Mouse (Mus musculus) 3134 (cell line): ENCODE measurements at regions not wholly inside any gene's neighbourhood (a gene's known extent, or its start where the extent isn't known, plus 50 kb on each side); places are given as distances from the start of the nearest gene placed in this dataset.
"Not testable (repeated sequence)": the region's sequence is repeated elsewhere in the genome, so short reads cannot be mapped to it uniquely, and the experiment has no call there.

Experiments used
- DNase-seq: peaks from one replicate; pipeline ENCODE4 v3.0.0-alpha.2; 2011; ENCODE audit warnings: low spot score; ENCODE audit not compliant: insufficient read length; ENCODE audit errors: extremely low read depth

DNA sequence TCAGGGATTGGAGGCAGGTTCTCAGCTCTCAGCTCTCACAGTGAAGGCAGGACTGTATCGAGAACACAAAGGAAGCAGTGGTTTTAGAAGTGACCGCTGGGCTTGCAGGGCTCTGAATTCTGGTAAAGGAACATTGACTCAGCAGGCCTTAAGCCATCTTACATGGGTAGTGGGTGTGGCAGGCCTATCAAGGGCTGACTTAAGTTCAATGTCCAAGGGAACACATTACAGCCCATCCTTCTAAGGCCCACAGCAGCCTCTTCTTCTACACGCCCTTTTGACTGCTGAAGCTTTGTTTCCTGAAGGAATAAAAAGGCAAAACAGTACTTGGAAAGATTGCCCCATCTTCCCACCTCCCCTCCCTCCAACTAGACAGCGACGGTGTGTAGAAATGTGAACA is 137.6 kb downstream of the Tnfsf18 start:
- DNase-seq, result no peak

DNA sequence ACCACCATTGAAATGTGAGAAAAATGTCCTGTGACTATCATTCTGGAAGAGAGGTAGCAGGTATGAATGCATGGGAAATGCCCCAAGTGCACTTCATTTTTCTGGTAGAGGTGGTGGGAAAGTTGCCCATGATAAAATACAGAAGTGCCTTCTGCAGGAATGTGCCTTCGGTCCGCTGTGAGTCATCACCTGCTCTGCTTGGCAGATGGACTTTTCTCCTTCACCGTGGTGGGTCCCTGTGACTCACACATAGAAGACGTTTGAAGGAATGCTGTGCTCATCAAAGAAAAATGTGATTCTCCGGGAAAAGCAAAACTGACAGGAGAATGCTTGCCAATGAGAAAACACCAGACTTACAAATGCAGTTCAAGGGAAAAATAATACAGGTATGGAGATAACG is 126.8 kb downstream of the Tnfsf18 start:
- DNase-seq, result peak; percentile 76

DNA sequence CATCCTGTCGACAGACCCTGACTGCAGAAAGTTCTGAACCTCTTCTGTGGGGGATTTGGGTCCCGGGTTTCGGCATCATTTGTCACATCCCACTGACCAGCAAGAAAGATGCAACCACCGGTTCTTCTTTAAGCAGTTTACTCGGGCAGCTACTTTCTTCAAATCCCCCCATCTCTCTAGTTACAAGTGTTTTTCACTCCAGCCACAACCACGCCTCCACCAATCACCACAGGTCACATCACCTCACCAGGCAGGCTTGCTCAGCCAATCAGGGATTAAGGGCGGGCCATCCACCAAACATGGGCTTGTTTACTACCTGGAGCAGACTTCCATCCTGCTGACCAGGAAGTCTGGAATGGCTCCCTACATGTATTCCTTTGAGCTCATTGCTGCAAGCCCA is 119.6 kb downstream of the Tnfsf18 start:
- DNase-seq, result not testable (repeated sequence)

DNA sequence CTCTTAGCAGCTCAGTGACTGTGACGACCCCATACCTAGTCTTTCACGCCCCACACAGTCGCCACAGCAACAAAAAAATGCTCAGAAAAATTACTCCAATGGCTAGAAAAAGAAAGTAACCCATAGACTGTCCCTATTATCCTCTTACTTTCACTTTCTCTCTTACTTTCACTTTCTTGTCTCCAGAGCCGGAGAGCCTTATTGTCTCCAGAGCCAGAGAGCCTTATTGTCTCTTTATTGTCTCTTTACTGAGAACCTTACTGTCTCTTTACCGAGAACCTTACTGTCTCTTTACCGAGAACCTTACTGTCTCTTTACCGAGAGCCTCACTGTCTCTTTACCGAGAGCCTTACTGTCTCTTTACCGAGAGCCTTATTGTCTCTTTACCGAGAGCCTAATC is 119.2 kb downstream of the Tnfsf18 start:
- DNase-seq, result not testable (repeated sequence)

DNA sequence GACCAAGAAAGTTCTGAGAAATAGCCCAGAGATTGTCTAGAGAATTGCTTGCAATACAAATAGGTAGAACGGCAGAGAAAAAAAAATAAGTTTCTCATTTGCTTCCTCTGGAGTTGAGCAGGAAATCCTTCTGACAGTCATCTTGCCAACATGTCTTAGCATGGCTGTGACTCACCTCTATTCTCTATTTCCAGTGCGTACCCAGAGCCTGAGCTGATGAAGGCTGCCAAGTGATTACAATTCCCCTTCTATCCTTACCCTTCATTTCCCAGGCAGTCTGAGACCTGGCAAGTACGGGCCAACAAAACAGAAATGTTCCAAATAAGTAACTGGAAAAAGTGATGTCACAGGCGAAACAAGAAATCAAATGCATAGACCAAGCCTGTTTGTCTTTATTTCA is 113.0 kb downstream of the Tnfsf18 start:
- peak; percentile 51 for DNase-seq

DNA sequence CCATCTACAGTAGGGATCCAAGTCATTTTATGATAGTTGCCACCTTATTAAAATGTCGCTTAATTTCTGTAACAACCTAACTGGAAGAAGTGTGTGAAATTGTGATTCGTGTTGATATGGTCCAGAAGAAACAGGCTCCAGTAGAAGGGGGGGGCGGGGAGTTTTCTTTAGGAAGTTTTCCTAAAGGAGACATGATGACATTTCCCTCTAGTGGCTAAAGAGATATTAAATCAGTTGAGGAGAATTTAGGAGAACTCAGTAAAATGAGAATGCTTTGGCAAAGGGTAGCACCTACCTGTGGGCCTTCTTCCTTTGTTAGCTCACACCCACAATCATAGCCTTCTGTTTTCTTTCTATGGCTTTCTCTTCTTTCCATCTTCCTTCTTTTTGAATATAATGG is 107.7 kb downstream of the Tnfsf18 start:
- DNase-seq, result no peak

DNA sequence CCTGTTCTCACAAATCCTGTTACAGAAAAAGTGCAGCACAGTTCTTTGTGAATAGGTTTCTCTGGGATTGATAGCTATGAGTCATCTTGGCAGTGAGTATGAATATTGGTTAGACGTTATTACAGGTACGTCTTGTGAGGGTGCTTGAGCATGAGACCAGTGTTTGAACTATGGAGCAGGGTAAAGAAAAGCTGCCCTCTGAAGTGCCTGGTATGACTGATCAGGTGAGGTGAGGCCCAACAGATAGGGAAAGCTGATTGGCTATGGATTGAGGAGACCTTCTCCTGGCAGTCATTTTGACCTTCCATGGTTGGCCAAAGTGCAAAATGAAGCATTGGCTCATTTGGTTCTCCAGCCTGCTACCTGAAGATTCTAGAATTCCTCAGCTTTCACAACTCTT is 106.7 kb downstream of the Tnfsf18 start:
- no peak for DNase-seq

DNA sequence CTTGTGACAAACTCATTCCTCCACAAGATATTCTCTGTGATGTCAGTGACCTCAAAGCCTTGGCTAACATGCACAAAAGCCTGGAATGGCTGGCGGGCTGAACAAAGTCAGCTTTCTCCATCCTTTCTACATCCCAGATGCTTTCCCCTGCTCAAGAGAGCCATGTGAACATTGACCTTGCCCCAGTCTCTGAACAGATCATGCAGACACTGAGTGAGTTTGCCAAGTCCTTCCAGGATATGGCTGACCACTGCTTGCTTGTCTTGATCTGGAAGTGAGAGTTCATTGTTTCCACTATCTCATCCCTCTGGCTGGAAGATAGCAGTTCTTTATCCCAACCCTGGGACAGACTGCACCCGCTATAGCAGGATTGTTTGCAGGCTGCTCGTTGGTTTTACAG is 103.7 kb downstream of the Tnfsf18 start:
- no peak for DNase-seq

DNA sequence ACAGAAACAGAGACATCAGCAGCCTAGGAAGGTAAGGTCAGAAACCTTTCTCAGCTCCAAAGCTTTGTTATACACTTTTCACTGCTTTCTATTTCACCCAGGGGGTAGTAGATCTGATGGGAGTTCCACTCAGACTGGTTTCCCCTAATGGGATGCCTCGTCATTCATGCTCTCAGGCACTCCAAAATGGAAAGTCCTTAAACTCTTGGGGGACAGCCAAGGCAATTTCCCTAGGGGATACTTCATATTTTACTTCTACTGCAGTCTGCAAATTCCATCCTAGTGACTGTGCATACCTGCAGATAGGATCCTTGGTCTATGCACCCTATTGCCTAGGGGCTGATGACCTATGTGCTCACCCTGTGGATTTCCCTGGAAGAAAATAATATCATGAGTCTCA is 82.1 kb downstream of the Tnfsf18 start:
- DNase-seq, result peak; percentile 29

DNA sequence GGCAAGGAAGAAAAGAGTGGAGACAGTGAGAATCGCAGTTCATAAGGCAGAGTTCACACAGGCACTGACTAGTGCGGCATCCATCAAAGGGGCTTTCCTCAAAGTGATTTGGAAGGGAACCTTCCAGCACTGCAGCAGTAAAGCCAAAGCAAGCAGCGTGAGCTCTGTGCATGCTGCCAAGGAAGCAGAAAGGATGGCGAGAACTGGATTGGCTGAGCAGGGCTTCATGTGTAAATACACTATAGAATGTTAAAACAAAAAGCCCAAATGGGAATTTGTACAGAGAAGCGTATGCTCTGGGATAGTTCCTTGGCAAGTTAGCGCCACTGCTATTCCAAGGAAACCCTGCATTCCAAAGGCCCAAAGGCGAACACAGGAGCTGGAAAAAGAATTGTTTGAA is 81.5 kb downstream of the Tnfsf18 start:
- no peak for DNase-seq

DNA sequence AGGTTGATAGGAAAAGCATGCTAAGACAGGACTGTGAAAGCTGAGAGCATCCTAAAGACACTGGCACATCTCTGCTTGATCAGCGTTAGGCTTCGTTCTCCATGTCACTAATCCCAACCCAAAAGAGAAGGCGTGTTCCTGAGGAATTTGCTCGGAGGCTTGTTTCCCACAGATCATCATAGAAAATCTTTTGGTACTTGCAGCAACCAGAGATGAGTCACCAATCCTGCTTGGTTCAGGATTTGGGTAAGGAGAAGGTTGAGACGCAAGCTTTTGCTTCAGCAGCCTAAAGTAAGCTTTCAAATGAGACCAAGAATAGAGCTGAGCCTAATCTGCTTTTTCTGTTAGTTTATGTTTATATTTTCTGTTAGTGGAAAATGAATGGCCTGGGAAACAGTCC is 80.7 kb downstream of the Tnfsf18 start:
- DNase-seq, result peak; percentile 19

DNA sequence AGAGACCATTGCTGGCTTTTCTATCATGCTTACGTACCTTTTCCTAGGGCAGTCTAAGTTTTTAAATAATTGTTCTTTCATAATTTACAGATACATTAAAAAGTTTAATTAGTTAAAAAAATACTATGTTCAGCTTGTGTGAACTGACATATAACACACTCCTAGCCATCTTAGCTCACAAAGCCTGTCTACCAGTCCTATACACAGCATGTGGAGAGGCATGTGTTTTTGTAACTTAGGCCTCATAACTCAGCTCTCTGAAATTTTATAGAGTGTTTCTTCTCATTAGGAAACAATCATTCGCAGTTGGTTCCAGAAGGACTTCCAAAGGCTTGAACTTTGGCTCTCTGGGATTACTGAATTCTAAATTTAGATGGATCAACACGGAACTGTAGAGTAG is 76.3 kb downstream of the Tnfsf18 start:
- DNase-seq, result no peak

DNA sequence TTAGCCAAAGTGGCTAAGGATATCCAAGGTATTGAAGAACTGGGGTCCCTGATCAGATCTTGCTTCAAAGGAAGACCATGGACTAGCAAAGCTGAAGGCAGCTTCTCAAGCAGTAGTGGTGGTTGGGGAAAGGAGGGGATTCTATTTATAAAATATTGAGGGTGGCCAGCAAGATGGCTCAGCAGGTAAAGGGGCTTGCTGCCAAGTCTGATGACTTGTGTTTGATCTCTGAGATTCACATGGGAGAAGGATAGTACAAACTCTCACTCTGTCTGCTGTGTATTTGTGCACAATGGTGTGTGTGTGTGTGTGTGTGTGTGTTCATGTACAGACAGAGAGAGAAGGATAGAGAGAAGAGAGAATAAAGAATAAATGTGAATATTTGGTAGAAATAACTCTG is 73.4 kb downstream of the Tnfsf18 start:
- no peak for DNase-seq

DNA sequence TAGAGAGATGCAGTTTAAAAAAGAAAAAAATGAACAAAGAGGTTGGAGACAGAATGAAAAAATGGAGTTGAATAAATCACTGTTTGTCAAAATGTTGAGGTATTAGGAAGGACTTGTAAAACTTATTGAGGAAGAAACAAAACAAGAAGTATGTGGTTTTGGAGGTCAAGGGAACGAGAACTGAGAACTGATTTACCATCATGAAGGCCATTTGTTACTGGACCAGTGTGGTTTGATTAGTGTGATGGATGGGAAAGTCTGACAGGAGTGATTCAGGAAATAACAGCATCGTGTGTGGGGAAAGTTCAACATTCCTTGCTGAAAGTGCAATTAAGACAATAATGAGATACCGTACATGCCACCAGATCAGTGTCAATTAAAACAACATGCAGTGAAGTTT is 65.9 kb downstream of the Tnfsf18 start:
- DNase-seq, result no peak
